Mouse (Mus musculus): ENCODE measurements around the gene Capn12.

DNA sequence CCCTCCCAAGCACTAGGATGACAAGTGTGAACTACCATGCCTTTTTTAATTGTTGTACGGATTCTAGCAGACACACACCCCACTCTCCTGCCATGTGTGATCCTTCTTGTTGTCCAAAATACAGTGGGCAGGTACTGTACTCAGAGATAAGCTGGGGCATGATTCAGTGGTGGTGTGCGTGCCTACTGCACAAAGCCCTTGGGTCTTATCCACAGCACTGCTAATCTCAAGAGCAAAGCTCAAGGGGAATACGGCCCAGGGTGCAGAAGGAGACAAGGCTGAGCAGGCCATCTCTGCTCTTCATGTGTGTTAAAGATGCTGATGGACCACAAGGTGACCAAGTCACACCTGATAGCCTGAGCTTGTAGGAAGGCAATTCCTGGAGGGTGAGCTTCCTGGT, 40.0 kb downstream of the Capn12 start:
- TF ChIP-seq CTCF (conservative IDR thresholded peaks at IDR 0.05; ENCODE audit: insufficient read depth, insufficient read length, low read depth, low read length) (no peak), POLR2A (IDR thresholded peaks at IDR 0.05; ENCODE audit: low read depth, low read length) (no peak)
